9 mouse cellular contexts compared by ENCODE assay signal in the genomic region with DNA sequence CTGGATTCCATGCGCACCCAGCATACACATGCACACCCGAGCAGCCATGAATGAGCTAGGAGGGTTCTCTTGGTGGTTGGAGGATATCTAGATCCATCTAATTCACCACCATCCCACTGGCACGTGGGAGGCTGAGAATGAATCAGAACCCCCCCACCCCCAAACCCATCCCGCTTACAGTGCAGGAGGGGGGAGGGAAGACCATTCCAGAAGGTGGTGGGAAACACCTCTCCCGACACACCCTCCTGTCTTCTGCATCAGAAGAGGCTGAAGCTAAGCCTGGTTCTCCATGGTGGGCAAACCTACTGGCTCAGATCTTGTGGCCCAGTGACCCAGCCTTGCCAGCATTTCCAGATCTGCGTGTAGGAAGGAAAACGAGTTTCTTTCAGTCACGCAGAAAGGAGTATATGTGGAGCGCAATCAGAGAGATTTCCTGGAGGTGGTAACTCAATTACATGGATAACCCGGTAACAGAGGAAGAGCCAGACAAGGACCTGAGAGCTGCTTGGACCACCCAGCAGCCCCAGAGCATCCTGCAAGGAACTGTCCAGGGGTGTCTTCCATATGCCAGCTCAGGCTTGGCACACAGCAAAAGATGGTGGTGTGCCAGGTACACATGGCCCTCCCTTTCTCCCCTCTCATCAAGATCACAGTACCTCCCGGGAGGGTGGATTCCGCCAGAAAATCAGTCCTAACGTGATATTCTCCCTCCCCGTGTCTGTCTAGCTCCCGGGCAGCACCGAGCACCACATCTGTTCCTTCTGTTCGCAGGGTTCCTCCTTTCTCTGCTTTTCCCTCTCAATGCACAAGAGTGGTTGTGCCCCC. TPM values are rescaled to one million over a fixed set of nuclear protein-coding genes. Genes with fewer than 3 reads are reported as not detected.
DNase-seq lines count a peak whose midpoint lies in the region; ATAC-seq and TF ChIP-seq lines count a peak whose summit lies in the region.
"Had no signal": no experiment of that assay in that cellular context is flagged by ENCODE, and none has a peak within 500 bp of the region (broad histone marks: within the 10 kb centered on the region; RNA-seq: fewer than 3 reads in every experiment).

No protein-coding gene starts in this region.

- H3K4me3 ChIP-seq in kidney, embryonic 15.5 days (replicated peaks): peak overlapping the region; percentile 73
- H3K4me3 ChIP-seq in forebrain, postnatal 0 days (ENCODE audit: low read depth, low read length): peak overlapping the region; percentile 86
- peak overlapping the region; percentile 75; the same call in 1 of the 2 replicates for H3K4me3 ChIP-seq in midbrain, embryonic 10.5 days

- peaks cover 43% of the 10 kb centered on the region for H3K4me1 ChIP-seq in kidney, embryonic 15.5 days
- H3K4me1 ChIP-seq in forebrain, postnatal 0 days (ENCODE audit: insufficient read depth): peaks cover 10% of the 10 kb centered on the region; the same call in 1 of the 2 replicates
- peaks cover 69% of the 10 kb centered on the region for H3K4me1 ChIP-seq in midbrain, embryonic 10.5 days

- H3K9me3 ChIP-seq in kidney, embryonic 15.5 days (replicated peaks): no peaks in the 10 kb centered on the region
- H3K9me3 ChIP-seq in forebrain, postnatal 0 days (ENCODE audit: low read length): no peaks in the 10 kb centered on the region
- H3K9me3 ChIP-seq in midbrain, embryonic 10.5 days (replicated peaks): no peaks in the 10 kb centered on the region

- H3K36me3 ChIP-seq in kidney, embryonic 15.5 days: no peaks in the 10 kb centered on the region
- no peaks in the 10 kb centered on the region; the same call in 1 of the 2 replicates for H3K36me3 ChIP-seq in forebrain, postnatal 0 days (ENCODE audit: insufficient read depth)
- no peaks in the 10 kb centered on the region for H3K36me3 ChIP-seq in midbrain, embryonic 10.5 days

- WGBS in kidney, embryonic 15.5 days: 83% methylated on average over 17 of the region's 17 CpGs
- WGBS in forebrain, postnatal 0 days: 49% methylated on average over 17 of the region's 17 CpGs
- WGBS in midbrain, embryonic 10.5 days: 86% methylated on average over 17 of the region's 17 CpGs

- no peak for DNase-seq in kidney, postnatal 14 days
- peak; percentile 83 for DNase-seq in cerebellum, adult 9-10 months
- DNase-seq in forebrain, postnatal 0 days: no peak
- no peak for DNase-seq in midbrain, embryonic 10.5 days (ENCODE audit: low spot score)
- DNase-seq in adrenal gland, postnatal 36 days: no peak
- DNase-seq in layer of hippocampus, adult 8-10 months (ENCODE audit: low spot score in 2 of 2): no peak
- DNase-seq in right cerebral cortex, postnatal 10 days (ENCODE audit: low spot score in 2 of 2): no peak

- peak overlapping the region; percentile 100 for H3K4me2 ChIP-seq in kidney, embryonic 15.5 days
- H3K4me2 ChIP-seq in forebrain, postnatal 0 days (ENCODE audit: low read depth): peak overlapping the region; percentile 87

- no peak for ATAC-seq in kidney, embryonic 15.5 days (replicated peaks; ENCODE audit: low FRiP score)
- no peak for ATAC-seq in forebrain, postnatal 0 days

- H3K9ac ChIP-seq in kidney, embryonic 15.5 days: no peak overlapping the region
- H3K9ac ChIP-seq in forebrain, postnatal 0 days: peak overlapping the region; percentile 72; the same call in 1 of the 2 replicates

- no peak overlapping the region for H3K27ac ChIP-seq in kidney, embryonic 15.5 days
- no peak overlapping the region for H3K27ac ChIP-seq in forebrain, postnatal 0 days (ENCODE audit: low read depth, low read length)
- peak overlapping the region; percentile 86; the same call in 1 of the 2 replicates for H3K27ac ChIP-seq in midbrain, embryonic 10.5 days (replicated peaks)

- no peak for TF ChIP-seq CTCF in forebrain, postnatal 0 days (IDR thresholded peaks at IDR 0.05; ENCODE audit: low read depth)

- H3K27me3 ChIP-seq in kidney, embryonic 15.5 days: peaks cover 99% of the 10 kb centered on the region
- H3K27me3 ChIP-seq in forebrain, postnatal 0 days (ENCODE audit: insufficient read depth, low read length): no peaks in the 10 kb centered on the region
- H3K27me3 ChIP-seq in midbrain, embryonic 10.5 days (ENCODE audit: low read depth, poor library complexity, severe bottlenecking): peaks cover 100% of the 10 kb centered on the region

RNA-seq across cellular contexts. Expression of a gene that starts 23.1 kb away (rescaled TPM):
- polyA plus RNA-seq in kidney, embryonic 15.5 days (2015; fragmentation: Nextera tagmentation; extraction: Ambion mirVana): 3.5 and 3.6 TPM in 2 replicates
- total RNA-seq in forebrain, postnatal 0 days (2014; rRNA removed): 4.5 and 5.6 TPM in 2 replicates
- 4.9 and 9.5 TPM in 2 replicates for polyA plus RNA-seq in forebrain, postnatal 0 days (2015; fragmentation: Nextera tagmentation; extraction: Ambion mirVana)
- 1.9 and 3.4 TPM in 2 replicates for polyA plus RNA-seq in midbrain, embryonic 10.5 days (2016; fragmentation: Nextera tagmentation; extraction: Ambion mirVana)
- 10 to 100 TPM in 1 of 2 experiments, 1 to 10 TPM in 1; 8.7 to 13.7 TPM for total RNA-seq in adrenal gland, postnatal 36 days (2021)
- total RNA-seq in layer of hippocampus, adult 8-10 months (2022): 10 to 100 TPM; 30.0 to 39.0 (median 37.0) TPM

RNA-seq across cellular contexts. Expression of a gene that starts 53.3 kb away (rescaled TPM):
- polyA plus RNA-seq in kidney, embryonic 15.5 days (2015; fragmentation: Nextera tagmentation; extraction: Ambion mirVana): 0.18 TPM in 1 of 2 replicates, not detected in the other
- not detected in 2 replicates for total RNA-seq in forebrain, postnatal 0 days (2014; rRNA removed)
- not detected in 2 replicates for polyA plus RNA-seq in forebrain, postnatal 0 days (2015; fragmentation: Nextera tagmentation; extraction: Ambion mirVana)
- not detected in 2 replicates for polyA plus RNA-seq in midbrain, embryonic 10.5 days (2016; fragmentation: Nextera tagmentation; extraction: Ambion mirVana)
- total RNA-seq in adrenal gland, postnatal 36 days (2021): not detected
- total RNA-seq in layer of hippocampus, adult 8-10 months (2022): not detected
- polyA plus RNA-seq: liver, embryonic 16.5 days had no signal
